Mouse (Mus musculus) layer of hippocampus, postnatal 25 days (tissue): ENCODE data around the gene Gmeb1. TPM values are rescaled to one million over a fixed set of nuclear protein-coding genes. Genes with fewer than 3 reads are reported as not detected.
"Not testable (repeated sequence)": the region's sequence is repeated elsewhere in the genome, so short reads cannot be mapped to it uniquely, and the experiment has no call there.

Source experiments
- DNase-seq, 2 experiments: peaks; one replicate each; pipeline ENCODE4 v3.0.0; 2022; ENCODE audit warnings: mixed read lengths in 2 of 2, low spot score in 1 of 2; ENCODE audit errors: extremely low spot score in 1 of 2
- total RNA-seq, 2 experiments: library from RNA; stranded (reverse); gene quantifications; 2 replicates each; pipeline ENCODE4 v1.2.3; 2021

Gmeb1 gene
- 10 to 100 TPM; 21.9 to 26.9 TPM for total RNA-seq

GRCm38 (mm10) chr4:132261514-132262357 lies at the start of gene Gmeb1:
Gmeb1 (minus strand) TSS chr4:132261602.
- DNase-seq = peak; percentile 58 to 65

- peak in 1 of 2 experiments; percentile 45 for DNase-seq
These were observed 48.6 kb upstream of the Gmeb1 start for GRCm38 (mm10) chr4:132309849-132310472.

- no peak for DNase-seq
These were observed 47.9 kb upstream of the Gmeb1 start for GRCm38 (mm10) chr4:132309140-132309848.

- peak; percentile 82 to 89 for DNase-seq
These were observed 47.2 kb upstream of the Gmeb1 start for GRCm38 (mm10) chr4:132308437-132309139.

GRCm38 (mm10) chr4:132306004-132306403 lies 44.6 kb upstream of the Gmeb1 start:
- no peak for DNase-seq

- DNase-seq = no peak
These were observed 43.9 kb upstream of the Gmeb1 start for GRCm38 (mm10) chr4:132305276-132305675.

GRCm38 (mm10) chr4:132303484-132303883 lies 42.1 kb upstream of the Gmeb1 start:
- not testable (repeated sequence) for DNase-seq

GRCm38 (mm10) chr4:132302939-132303479 lies 41.6 kb upstream of the Gmeb1 start, which contains the start of gene Rab42:
Rab42 (minus strand) TSS chr4:132303385.
- DNase-seq = peak; percentile 26 to 44

GRCm38 (mm10) chr4:132301965-132302938 lies 40.9 kb upstream of the Gmeb1 start:
- no peak for DNase-seq

GRCm38 (mm10) chr4:132301486-132301885 lies 40.1 kb upstream of the Gmeb1 start:
- DNase-seq = no peak

- no peak for DNase-seq
These were observed 38.4 kb upstream of the Gmeb1 start for GRCm38 (mm10) chr4:132299849-132300248.

GRCm38 (mm10) chr4:132295696-132296390 lies 34.4 kb upstream of the Gmeb1 start:
- no peak for DNase-seq

GRCm38 (mm10) chr4:132293682-132294240 lies 32.4 kb upstream of the Gmeb1 start:
- DNase-seq = no peak

GRCm38 (mm10) chr4:132292988-132293387 lies 31.6 kb upstream of the Gmeb1 start:
- peak in 1 of 2 experiments; percentile 53 for DNase-seq

GRCm38 (mm10) chr4:132291624-132292335 lies 30.4 kb upstream of the Gmeb1 start:
- DNase-seq = no peak

GRCm38 (mm10) chr4:132291056-132291455 lies 29.7 kb upstream of the Gmeb1 start:
- DNase-seq = no peak

GRCm38 (mm10) chr4:132288840-132289239 lies 27.4 kb upstream of the Gmeb1 start:
- not testable (repeated sequence) for DNase-seq
